Mouse (Mus musculus) stomach, postnatal 0 days (tissue): Measurements from ENCODE around the gene Pros1.

ENCODE experiments used
- CTCF ChIP-seq: IDR thresholded peaks from 2 replicates; pipeline ENCODE4 v1.5.1; 2016; ENCODE audit warnings: antibody characterized with exemption, low read depth, mild to moderate bottlenecking, moderate library complexity
- EP300 ChIP-seq: optimal IDR thresholded peaks from 2 replicates; pipeline ENCODE3; 2016; ENCODE audit warnings: antibody characterized with exemption

DNA sequence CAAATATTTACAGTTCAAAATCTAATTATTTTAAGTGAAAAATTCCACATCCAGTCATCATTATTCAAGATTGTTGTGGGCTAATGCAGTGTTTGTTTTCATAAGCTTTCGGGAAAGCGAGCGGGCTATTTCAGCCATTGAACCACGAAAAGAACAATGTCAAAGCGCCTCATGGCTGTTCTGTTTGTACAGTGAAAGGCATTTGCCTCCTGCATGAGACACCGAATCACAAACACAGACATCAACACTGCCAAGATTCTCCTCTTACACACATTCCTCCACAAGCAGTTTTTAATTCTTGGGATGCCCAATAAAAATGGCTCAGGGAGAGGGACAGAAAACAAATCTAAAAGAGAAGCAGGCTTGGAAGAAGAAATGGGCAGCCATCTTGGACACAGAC, 20.0 kb downstream of the Pros1 start:
- TF ChIP-seq CTCF (no peak), EP300 (no peak)
